Mouse (Mus musculus) monocyte, adult 2 months (primary cell): ENCODE measurements around the gene Spata20.

Experiments used
- DNase-seq, 2 experiments: peaks; one replicate each; pipeline ENCODE4 v3.0.0; 2022; ENCODE audit warnings: low spot score in 2 of 2, low read depth in 1 of 2

The Spata20 gene

DNA sequence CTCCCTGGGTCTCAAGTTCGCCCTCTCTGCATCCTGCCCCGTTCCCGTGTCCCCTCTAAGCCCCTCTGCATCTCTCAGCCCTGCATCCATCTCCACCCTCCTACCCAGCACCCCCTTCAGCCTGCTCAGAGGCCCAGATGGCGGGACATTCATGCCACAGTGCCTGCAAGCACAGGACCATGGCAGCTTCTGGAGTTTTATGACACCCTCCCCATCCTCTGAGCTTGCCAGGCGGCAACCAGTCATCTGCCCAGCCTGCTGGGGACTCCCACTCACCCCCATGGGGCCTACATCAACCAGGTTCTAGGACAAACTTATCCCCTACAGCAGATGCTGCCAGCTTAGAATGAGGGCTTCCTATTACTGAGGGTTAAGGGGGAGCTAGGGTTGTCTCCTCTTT, 31.2 kb downstream of the Spata20 start:
- no peak for DNase-seq

DNA sequence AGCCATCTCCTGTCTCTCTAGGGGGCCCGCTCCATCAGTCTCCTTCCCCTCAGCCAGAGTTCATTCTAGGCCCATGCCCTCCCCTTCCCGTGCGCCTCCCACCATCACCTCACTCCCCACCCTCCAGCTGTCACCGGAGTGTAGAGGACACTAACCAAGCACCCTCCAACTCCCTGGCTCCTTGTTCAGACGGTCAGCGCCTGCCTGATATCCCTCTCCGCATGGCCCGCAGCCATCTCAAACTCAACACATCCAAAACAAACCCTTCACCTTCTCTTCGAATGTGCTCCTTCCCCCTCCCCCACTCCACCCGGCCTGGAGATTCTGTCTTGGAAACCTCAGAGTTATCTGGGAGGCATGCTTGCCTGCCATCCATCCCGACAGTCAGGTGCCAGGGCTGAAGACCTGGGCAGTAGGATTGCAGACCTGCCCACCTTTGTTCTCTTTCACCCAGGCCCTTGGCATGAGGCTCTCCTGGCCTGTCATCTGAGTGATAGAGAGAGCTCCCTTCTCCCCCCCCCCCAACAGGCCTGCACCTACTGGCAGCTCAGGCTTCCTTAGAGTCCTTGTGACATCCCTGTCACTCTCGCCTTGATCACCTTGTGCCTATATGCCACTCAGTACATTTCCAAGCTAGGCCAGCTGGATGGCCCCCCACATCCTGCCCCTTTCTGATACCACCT, 34.7 kb downstream of the Spata20 start:
- no peak for DNase-seq

DNA sequence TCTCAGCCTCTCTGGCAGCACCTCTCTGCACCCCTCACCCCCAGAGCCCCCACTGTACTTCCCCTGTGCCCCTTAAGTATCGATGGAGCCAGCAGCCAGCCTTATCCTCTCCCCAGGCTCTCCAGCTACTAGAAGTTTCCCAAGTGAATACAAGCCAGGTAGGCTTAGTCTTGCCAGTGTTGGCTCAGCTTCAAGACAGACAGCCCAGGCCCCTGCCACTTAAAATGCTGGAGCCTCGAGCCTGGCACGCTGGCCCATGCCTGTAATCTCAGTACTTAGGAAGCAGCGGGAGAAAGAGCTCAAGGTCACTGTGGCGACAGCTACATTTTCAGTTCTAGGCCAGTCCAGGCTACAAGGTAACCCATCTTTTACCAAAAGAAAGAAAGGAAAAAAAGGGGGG, 36.1 kb downstream of the Spata20 start:
- no peak for DNase-seq

DNA sequence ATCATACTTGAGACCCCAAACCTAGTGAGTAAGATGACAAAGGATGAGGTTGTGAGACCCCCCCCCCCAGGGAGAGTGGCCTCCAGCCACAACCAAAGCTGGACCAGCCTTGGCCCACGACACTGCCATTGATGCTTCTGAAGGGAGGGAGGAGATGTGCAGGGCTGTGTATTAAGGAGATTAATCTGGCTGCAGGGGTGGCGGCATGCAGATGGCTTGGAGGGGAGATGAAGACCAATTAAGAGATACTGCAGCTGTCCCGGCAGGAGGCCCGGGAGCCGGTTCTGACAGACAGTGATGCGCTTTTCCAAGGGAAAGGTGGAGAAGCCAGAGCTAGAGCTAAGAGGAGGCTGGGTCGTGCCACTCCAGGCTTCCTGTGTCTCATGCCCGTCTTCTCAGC, 36.7 kb downstream of the Spata20 start:
- no peak for DNase-seq

DNA sequence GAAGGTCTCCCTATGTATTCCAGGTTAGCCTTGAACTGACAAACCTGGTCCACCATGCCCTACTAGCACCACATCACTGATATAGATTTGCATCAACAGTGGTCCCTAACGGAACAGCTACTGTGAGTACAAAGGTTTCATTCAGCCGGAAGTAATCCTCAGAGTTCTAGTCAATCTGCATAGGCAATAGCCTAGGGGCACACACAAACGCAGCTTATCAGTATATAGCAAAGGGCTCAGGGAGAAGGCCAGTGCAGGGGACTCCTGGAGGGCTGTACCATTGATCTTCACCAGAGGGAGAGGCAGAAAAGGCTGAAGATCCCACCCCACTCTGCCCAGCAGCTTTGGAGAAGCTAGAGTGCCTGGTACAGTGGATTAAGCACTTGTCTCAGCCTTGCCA, 39.0 kb downstream of the Spata20 start:
- DNase-seq, result no peak

DNA sequence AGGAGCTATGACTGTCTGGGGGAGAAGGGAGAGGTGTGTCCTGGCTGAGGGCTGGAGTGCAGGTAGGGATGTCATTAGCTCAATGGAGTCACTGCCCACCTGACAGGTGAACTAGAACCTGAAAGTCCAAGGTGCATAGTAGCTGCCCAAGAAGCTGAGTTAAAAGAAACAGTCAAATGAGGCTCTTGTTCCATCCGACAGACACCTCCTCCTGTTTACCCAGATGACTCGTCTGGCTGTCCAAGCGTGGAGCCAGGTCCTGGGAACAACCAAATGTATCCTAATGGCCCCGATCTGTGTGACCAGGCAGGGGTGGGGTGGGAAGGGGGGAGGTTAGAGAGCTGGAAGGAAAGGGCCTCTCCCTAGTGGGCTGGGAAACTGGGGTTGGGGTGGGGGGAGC, 40.7 kb downstream of the Spata20 start:
- DNase-seq, result no peak

DNA sequence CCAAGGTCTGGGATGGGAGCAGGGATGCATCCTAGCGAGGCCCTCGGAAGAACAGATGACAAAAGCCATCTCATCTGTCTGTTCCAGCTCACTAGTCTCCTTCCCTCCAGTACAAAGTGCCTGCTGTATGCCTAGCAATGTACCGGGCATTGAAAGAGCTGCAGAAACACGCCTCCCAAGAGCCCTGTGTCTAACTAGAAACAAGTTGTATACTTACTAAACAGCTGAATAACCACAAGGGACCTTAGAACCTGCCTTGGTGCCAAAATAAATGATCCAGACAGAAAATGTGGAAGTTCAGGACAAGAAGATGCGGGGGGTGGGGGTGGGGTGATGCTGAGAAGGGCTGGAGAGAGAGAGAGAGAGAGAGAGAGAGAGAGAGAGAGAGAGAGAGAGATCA, 41.1 kb downstream of the Spata20 start:
- DNase-seq, result no peak

DNA sequence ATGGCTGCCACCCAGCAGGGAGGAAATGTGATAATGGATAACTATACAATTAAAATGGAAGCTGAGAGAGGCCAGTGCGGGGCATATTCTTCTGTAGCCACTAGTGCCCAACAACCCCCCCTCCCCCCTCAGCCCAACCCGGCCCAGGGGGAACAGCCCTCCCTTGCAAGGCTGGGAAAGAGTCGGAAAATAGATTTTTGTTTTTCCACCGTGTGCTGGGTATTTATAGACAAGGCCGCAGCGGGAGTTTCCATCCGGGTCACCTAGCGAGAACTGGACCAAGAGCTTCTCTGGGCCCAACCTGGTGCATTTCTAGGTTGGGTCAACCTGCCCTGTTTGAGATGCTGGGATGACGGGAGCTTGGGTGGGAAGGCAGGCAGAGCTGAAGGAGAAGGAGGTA, 44.2 kb downstream of the Spata20 start:
- no peak for DNase-seq

DNA sequence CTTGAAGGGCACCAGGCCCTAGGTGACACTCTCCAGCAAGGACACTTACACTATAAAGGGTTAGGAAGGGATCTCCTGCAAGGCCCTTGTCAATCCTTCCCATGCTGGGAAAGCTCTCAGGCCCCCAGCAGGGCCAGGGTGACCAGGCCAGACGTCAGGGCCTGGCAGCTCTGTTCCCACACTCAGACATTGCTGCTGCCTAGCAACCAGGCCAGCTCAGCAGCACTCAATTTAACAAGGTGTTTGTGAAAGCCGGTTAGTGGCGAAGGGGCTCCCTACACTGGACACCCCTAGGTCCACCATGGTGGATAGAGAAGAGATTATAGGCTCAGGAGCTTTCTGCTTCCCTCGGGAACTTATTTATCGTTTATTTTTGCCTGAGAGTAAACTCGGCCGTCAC, 44.9 kb downstream of the Spata20 start:
- DNase-seq, result no peak

DNA sequence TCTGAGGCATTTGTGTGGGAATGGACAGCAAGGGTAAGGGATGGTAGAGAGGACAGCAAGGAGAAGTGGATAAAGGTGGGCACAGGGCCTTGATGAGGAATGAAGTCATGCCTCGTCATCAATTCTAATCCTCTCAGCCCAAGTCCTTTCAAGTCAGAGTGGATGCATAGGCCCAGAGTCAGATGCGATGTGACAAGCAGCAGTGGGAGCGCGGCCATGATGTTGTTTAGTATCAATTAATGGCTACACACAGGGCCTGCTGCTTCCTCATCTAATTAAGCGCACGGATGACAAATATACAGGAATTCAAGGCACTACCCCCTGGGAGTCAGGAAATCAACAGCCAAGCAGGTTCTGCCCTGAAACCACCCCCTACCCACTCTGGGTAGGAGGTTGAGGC, 45.6 kb downstream of the Spata20 start:
- DNase-seq, result no peak

DNA sequence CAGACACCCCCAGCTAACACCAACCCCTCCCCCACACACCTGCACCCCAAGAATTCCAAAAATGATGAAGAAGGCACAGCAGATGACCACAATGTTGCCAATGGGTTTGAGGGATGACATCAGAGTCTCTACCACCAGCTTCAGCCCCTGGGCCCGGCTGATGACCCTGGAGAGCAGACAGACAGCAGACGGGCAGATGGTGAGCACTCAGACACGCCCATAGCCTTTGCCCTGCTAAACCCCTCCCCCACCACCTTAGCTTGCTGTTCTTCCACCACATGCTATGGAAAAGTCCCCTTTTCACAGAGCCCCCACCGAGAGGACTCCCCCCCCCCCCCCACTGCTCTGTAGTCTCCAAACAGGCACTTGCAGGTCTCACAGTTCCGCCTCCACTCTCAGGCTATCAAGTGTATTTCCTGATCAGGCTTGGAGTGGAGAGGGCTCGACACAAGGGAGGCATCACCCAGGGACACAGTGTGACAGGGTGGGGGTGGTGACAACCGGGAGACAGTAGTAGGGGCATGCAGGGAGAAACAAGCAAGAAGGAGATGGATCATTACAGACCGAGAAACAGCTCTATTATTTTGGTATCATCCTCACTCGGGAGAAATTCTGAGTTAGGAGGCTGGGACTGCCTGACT, 56.8 kb downstream of the Spata20 start:
- no peak for DNase-seq
